Mouse (Mus musculus): ENCODE results near the gene Tcf20.

DNA sequence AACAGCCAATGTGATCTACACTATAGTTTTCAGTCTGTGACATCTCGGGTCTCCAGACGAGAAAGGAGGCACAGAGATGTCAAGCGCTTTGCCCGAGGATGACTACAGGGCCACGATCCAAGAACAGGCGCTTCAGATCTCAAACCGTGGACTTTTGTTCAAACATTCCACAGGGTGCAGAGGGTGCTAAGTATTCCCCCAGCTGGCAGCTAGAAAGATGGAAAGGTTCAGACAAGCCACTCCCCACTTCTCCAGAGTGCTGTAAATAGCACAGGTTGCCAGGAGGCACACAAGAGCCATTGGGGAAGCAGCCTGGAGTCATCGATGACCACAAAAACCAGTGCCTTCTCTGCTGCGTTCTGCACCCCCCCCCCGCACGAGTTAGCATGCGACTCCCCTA is 28.5 kb downstream of the Tcf20 start:
- TF ChIP-seq CTCF (IDR thresholded peaks at IDR 0.05; ENCODE audit: extremely low read depth, insufficient read length, insufficient replicate concordance, low read depth, low read length) (no peak), POLR2A (IDR thresholded peaks at IDR 0.05; ENCODE audit: low read depth, low read length) (no peak)

Measured in small intestine, adult 2 months (tissue).